Mouse (Mus musculus): ENCODE measurements around the gene Stag1.

Stag1 gene

GRCm38 (mm10) chr9:100962903-100963427 is 365.4 kb downstream of the Stag1 start:
- no peak for DNase-seq (ENCODE audit: low spot score in 2 of 2)

DNA sequence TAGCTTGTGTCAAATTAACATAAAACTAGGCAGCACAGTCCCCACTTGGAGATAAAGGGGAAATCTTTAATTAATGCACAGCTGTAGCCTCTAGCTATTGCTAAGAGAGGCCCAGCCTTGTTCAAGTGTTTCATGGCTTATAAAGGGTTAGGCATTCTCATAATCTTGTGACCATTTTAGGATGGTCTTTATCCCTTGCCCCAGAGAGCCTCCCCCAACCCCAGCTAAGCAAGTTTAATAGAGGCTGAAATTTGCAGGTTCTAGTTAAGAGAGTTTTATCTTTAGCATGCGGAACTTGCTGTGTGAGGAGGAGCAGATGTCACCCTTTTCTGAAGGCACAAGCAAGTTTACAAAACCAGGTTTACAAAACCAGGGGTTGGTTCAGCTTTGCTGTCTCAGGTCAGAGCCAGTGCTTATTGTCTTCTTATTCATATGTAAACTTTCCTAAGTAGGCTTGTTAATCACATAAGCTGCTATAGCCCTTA is 365.9 kb downstream of the Stag1 start:
- no peak for DNase-seq (ENCODE audit: low spot score in 2 of 2)

- no peak for DNase-seq (ENCODE audit: low spot score in 2 of 2)
These were observed 366.5 kb downstream of the Stag1 start for GRCm38 (mm10) chr9:100964106-100964505.

- DNase-seq (ENCODE audit: low spot score in 2 of 2), result no peak
These were observed 371.9 kb downstream of the Stag1 start for GRCm38 (mm10) chr9:100969461-100969860.

GRCm38 (mm10) chr9:100978666-100979065 is 381.1 kb downstream of the Stag1 start:
- DNase-seq (ENCODE audit: low spot score in 2 of 2), result no peak

DNA sequence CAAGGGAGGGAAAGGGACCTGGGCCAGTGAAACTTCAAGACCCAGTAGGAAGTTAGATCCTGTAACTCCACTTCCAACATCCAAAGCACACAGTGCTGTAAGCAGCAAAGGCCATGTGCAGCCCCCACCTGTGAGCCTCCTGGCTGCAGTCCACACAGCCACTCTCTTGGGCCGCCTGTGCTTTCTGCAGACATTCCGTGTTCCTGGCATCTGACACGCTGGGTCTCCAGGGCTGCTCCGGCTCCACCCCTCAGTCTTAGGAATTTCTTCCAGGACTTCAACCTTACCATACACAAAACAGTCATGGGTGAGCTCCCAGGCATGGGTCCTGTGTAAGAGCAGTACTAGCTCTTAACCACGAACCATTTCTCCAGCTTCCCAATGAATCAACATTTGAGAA is 381.7 kb downstream of the Stag1 start:
- DNase-seq (ENCODE audit: low spot score in 2 of 2), result no peak

DNA sequence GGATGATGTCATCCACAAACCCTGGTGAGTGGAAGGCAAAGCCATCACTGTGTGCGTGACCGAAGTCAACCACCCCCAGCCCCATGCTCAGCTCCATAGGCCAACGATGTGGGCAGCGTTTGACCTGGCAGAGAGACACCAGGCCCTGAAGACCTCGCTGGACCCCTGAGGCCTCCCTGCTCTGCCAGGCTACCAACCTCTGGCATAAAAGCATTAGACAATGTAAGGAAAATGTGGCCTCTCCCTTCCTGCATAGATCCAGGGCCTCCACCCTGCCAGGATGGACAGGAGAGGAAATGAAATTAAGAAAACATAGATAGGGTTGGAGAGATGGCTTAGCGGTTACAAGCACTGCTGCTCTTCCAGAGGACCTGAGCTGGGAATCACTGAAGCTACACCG is 385.2 kb downstream of the Stag1 start:
- DNase-seq (ENCODE audit: low spot score in 2 of 2), result no peak

GRCm38 (mm10) chr9:100984381-100985310 is 387.0 kb downstream of the Stag1 start:
- no peak for DNase-seq (ENCODE audit: low spot score in 2 of 2)

GRCm38 (mm10) chr9:100987006-100987405 is 389.4 kb downstream of the Stag1 start:
- DNase-seq (ENCODE audit: low spot score in 2 of 2), result no peak

GRCm38 (mm10) chr9:100987850-100988249 is 390.3 kb downstream of the Stag1 start:
- no peak for DNase-seq (ENCODE audit: low spot score in 2 of 2)

GRCm38 (mm10) chr9:100990609-100991008 is 393.0 kb downstream of the Stag1 start:
- DNase-seq (ENCODE audit: low spot score in 2 of 2), result no peak

DNA sequence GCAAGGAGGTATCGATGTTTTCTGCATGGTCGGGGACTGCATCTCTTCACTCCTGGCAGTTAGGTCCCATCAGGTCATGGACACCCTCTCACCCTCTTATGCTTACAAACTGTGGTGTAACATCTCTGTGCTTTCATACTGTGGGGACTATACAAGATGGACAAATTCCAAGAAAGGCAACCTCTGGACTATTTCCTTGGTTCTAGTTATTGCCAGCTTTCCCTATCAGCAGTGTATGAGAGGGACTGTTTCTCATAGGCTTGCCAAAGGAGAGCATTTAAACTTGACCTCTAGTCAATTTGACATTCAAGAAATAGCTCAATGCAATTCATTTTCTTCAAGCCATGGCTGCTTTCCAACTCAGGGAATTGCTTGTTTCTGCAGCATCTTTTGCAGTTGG is 393.7 kb downstream of the Stag1 start:
- DNase-seq (ENCODE audit: low spot score in 2 of 2), result no peak

DNA sequence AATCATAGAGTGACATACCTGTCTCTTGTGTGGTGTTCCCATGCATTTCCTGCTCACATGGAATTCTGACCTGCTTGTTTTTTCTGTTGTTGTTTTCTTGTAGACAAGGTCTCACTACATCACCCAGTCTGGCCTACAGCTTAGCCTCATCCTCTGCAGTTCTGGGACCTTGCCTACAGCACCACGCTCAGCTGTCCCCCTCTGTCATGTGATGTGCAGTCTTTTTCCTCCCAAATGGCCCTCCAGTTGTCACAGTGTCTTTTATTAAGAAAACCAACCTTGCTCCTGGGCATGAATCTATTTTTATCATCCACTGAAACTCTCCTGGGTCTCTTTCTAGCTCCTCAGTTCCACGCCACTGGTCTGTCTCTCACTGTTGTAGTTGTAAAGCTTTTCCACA is 394.6 kb downstream of the Stag1 start:
- DNase-seq (ENCODE audit: low spot score in 2 of 2), result no peak

DNA sequence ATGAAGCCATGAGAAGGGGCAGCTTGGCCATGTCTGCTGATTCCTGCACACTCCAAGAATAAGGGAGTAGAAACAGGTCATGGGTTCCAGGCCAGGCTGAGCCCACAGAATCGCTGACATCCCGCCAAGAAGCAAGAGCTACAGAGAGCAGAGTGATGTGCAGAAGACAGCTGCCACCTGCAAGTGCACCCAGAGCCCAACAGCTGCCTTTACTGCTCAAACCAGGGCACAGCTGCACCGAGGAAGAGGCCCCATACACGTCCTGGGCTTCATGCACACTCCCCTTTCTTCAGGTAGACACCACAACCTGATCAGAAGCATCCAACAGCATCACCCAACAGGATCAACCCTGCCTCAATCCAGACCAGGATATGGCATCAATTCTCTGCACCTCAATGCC is 396.3 kb downstream of the Stag1 start:
- no peak for DNase-seq (ENCODE audit: low spot score in 2 of 2)

DNA sequence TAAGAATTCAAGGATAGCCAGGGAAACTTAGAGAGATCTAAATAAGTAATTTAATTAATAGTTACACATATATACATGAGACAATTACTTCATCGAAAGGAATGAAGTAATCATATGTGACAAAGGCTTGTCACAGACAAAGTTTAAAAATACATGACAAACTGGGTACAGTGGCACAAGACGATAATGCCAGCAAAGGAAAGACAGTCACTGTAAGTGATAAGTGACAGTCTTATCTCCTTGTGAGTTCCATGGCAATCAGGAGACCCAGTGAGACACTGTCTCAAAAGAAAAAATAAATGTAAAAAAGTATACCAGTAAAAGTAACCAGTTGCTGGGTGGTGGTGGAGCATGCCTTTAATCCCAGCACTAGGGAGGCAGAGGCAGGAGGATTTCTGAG is 399.5 kb downstream of the Stag1 start:
- no peak for DNase-seq (ENCODE audit: low spot score in 2 of 2)

DNA sequence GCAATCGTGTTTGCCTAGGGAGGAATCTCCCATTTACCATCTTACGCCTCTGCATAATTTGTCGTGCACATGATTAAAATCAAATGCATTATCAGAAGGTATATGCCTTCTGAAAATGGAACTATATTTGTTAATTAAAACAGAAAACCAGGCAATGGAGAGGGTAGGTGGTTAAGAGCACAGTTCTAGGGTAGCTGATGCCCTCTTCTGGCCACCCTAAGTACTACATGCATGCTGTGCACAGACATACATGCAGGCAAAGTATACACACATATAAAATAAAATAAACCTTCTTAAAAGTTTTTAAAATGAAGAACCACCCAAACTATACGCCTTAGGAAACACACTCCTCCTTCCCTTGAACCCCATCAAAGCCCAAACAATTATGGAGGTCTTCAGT is 404.5 kb downstream of the Stag1 start:
- DNase-seq (ENCODE audit: low spot score in 2 of 2), result no peak

DNA sequence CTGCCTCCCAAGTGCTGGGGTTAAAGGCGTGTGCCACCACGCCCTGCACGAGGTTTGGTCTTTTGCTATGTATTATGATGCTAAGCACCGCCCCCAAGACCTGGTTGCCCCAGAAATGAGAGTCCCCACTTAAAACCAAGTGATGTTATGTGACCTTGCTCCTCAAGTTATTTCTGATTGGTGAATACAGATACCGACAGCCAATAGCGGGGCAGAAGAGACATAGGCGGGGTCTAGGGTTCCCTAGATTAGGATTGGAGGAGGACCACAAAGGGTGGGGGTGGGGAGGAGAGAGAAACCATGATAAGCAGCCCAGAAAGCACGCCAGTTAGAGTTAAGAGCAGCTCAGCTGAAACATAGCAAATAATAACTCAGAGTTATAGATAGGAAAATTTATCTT is 405.2 kb downstream of the Stag1 start:
- DNase-seq (ENCODE audit: low spot score in 2 of 2), result no peak

DNA sequence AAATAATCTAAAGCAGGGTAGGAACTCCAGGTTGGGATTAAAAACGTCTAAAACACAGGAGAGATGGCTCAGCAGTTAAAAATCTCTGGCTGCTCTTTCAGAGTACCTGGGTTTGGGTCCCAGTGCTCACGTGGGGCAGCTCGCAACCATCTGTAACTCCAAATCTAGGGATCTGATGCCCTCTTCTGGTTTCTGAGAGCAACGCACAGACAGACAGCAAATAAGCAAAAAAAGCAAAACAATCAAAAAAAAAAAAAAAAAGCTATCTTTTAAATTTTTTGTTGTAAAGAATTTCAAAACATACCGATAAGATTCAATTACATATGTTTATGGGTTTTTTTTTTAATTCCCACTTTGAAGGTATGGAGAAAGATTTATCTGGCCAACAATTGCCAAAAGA is 405.7 kb downstream of the Stag1 start:
- no peak for DNase-seq (ENCODE audit: low spot score in 2 of 2)

DNA sequence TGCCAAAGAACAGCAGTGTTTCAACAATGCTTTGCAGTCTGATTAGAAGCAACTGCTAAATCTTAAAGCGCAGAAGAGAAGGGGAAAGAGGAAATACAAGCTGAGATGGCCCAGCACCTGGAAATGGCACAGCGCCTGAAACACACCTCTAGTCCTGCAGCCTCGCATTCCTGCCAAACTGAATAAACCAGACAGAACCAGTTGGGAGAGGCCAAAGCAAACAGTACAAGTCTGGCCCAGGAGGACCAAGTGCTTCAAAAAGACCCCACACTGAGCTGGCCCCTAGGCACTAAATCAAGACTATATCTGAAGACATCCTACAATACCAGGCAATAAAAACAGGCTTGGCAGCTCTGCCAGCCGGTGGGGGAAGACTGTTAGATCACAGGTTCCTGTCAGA is 408.3 kb downstream of the Stag1 start:
- no peak for DNase-seq (ENCODE audit: low spot score in 2 of 2)
